Mouse (Mus musculus) lung, adult 2 months (tissue): ENCODE data around the gene Dock1.

ENCODE experiments used
- CTCF ChIP-seq: fragments of 200-500 bp; IDR thresholded peaks from 2 replicates; pipeline ENCODE4 v1.5.1; 2011; ENCODE audit warnings: mild to moderate bottlenecking, low read length, control low read depth; ENCODE audit not compliant: insufficient read depth
- POLR2A ChIP-seq: fragments of 200-500 bp; IDR thresholded peaks from 2 replicates; pipeline ENCODE4 v1.6.1; 2011; ENCODE audit warnings: low read depth, mild to moderate bottlenecking, control low read depth, low read length, borderline replicate concordance; ENCODE audit errors: extremely low read depth

- no peak for TF ChIP-seq POLR2A
- no peak for TF ChIP-seq CTCF
These were observed 398.4 kb downstream of the Dock1 start for GRCm38 (mm10) chr7:135068887-135069286.
